Mouse (Mus musculus): ENCODE results near the gene Fxyd3. TPM values are rescaled to one million over a fixed set of nuclear protein-coding genes. Genes with fewer than 3 reads are reported as not detected.
A peak's percentile ranks its signal among the peaks of the same experiment; 100 is the strongest.

The Fxyd3 gene
- 0.52 and 1.1 TPM in 2 replicates for polyA plus RNA-seq (2015; fragmentation: Nextera tagmentation; extraction: Ambion mirVana)

- Histone ChIP-seq H3K4me3 (replicated peaks) (no peak within 1 kb of the TSS), H3K36me3 (no peaks in the 10 kb centered on the region), H3K9me3 (replicated peaks) (no peaks in the 10 kb centered on the region), H3K4me2 (no peak within 1 kb of the TSS), H3K27me3 (no peaks in the 10 kb centered on the region), H3K27ac (no peak within 1 kb of the TSS), H3K4me1 (replicated peaks) (0 out of 2 replicates have a peak, but pooled peaks cover 2% of the 10 kb centered on the region), H3K9ac (no peak within 1 kb of the TSS)
- DNase-seq (no peak), ATAC-seq (ENCODE audit: low read depth) (no peak)
- 32% methylated on average over 5 of the region's 5 CpGs for WGBS (ENCODE audit: insufficient replicate concordance)
Observed at GRCm38 (mm10) chr7:31076492-31076891, at the start of gene Fxyd3. Gene Fxyd3 (minus strand): TSS chr7:31076704.

GRCm38 (mm10) chr7:31125116-31125515 is 48.6 kb upstream of the Fxyd3 start:
- ATAC-seq (ENCODE audit: low read depth) (no peak), DNase-seq (no peak)
- 58% methylated on average over 13 of the region's 13 CpGs for WGBS (ENCODE audit: insufficient replicate concordance)
- peaks cover 45% of the 10 kb centered on the region for H3K27me3 ChIP-seq
- peaks cover 11% of the 10 kb centered on the region for H3K4me1 ChIP-seq (replicated peaks)
- no peak overlapping the region for H3K9ac ChIP-seq
- H3K27ac ChIP-seq: no peak overlapping the region
- no peaks in the 10 kb centered on the region for H3K9me3 ChIP-seq (replicated peaks)
- no peak overlapping the region for H3K4me3 ChIP-seq (replicated peaks)
- peaks cover 14% of the 10 kb centered on the region for H3K36me3 ChIP-seq
- H3K4me2 ChIP-seq: no peak overlapping the region

GRCm38 (mm10) chr7:31124381-31124780 is 47.9 kb upstream of the Fxyd3 start:
- WGBS (ENCODE audit: insufficient replicate concordance): 62% methylated on average over 5 of the region's 5 CpGs
- DNase-seq (no peak), ATAC-seq (ENCODE audit: low read depth) (no peak)
- Histone ChIP-seq H3K27ac (no peak overlapping the region), H3K9me3 (replicated peaks) (no peaks in the 10 kb centered on the region), H3K4me1 (replicated peaks) (peaks cover 11% of the 10 kb centered on the region), H3K4me3 (replicated peaks) (no peak overlapping the region), H3K36me3 (peaks cover 6% of the 10 kb centered on the region), H3K9ac (no peak overlapping the region), H3K27me3 (peaks cover 45% of the 10 kb centered on the region), H3K4me2 (no peak overlapping the region)

- Histone ChIP-seq H3K27me3 (peaks cover 44% of the 10 kb centered on the region), H3K36me3 (no peaks in the 10 kb centered on the region), H3K27ac (no peak overlapping the region), H3K9ac (no peak overlapping the region), H3K4me1 (replicated peaks) (peaks cover 11% of the 10 kb centered on the region), H3K4me2 (no peak overlapping the region), H3K4me3 (replicated peaks) (no peak overlapping the region), H3K9me3 (replicated peaks) (no peaks in the 10 kb centered on the region)
- WGBS (ENCODE audit: insufficient replicate concordance): 64% methylated on average over 3 of the region's 3 CpGs
- ATAC-seq (ENCODE audit: low read depth) (no peak), DNase-seq (no peak)
Observed at GRCm38 (mm10) chr7:31123697-31124096, 47.2 kb upstream of the Fxyd3 start.

GRCm38 (mm10) chr7:31122641-31123631 is 46.4 kb upstream of the Fxyd3 start:
- Histone ChIP-seq H3K9ac (no peak overlapping the region), H3K36me3 (no peaks in the 10 kb centered on the region), H3K4me2 (no peak overlapping the region), H3K27ac (no peak overlapping the region), H3K27me3 (peaks cover 36% of the 10 kb centered on the region), H3K4me3 (replicated peaks) (no peak overlapping the region), H3K4me1 (replicated peaks) (peaks cover 11% of the 10 kb centered on the region), H3K9me3 (replicated peaks) (no peaks in the 10 kb centered on the region)
- WGBS (ENCODE audit: insufficient replicate concordance): 65% methylated on average over 16 of the region's 16 CpGs
- ATAC-seq (ENCODE audit: low read depth) (no peak), DNase-seq (no peak)

- no peaks in the 10 kb centered on the region for H3K9me3 ChIP-seq (replicated peaks)
- H3K9ac ChIP-seq: no peak overlapping the region
- DNase-seq (no peak), ATAC-seq (ENCODE audit: low read depth) (no peak)
- H3K4me2 ChIP-seq: no peak overlapping the region
- no peak overlapping the region for H3K27ac ChIP-seq
- peaks cover 22% of the 10 kb centered on the region for H3K4me1 ChIP-seq (replicated peaks)
- 69% methylated on average over 5 of the region's 5 CpGs for WGBS (ENCODE audit: insufficient replicate concordance)
- no peak overlapping the region for H3K4me3 ChIP-seq (replicated peaks)
- H3K36me3 ChIP-seq: no peaks in the 10 kb centered on the region
- H3K27me3 ChIP-seq: peaks cover 3% of the 10 kb centered on the region; the same call in 1 of the 2 replicates
Observed at GRCm38 (mm10) chr7:31119556-31119955, 43.1 kb upstream of the Fxyd3 start.

- no peak for DNase-seq
- 66% methylated on average over 7 of the region's 7 CpGs for WGBS (ENCODE audit: insufficient replicate concordance)
- H3K4me1 ChIP-seq (replicated peaks): peaks cover 22% of the 10 kb centered on the region
Observed at GRCm38 (mm10) chr7:31118486-31118885, 42.0 kb upstream of the Fxyd3 start.

GRCm38 (mm10) chr7:31117465-31117864 is 41.0 kb upstream of the Fxyd3 start:
- ATAC-seq (ENCODE audit: low read depth) (no peak), DNase-seq (no peak)
- Histone ChIP-seq H3K27ac (no peak overlapping the region), H3K27me3 (no peaks in the 10 kb centered on the region), H3K36me3 (no peaks in the 10 kb centered on the region), H3K4me3 (replicated peaks) (no peak overlapping the region), H3K4me1 (replicated peaks) (peaks cover 31% of the 10 kb centered on the region), H3K4me2 (no peak overlapping the region), H3K9ac (no peak overlapping the region), H3K9me3 (replicated peaks) (no peaks in the 10 kb centered on the region)
- 74% methylated on average over 11 of the region's 11 CpGs for WGBS (ENCODE audit: insufficient replicate concordance)

More at GRCm38 (mm10) chr7:31118486-31118885, 42.0 kb upstream of the Fxyd3 start:
- ATAC-seq (ENCODE audit: low read depth): no peak
- no peaks in the 10 kb centered on the region for H3K9me3 ChIP-seq (replicated peaks)
- no peak overlapping the region for H3K4me2 ChIP-seq
- H3K4me3 ChIP-seq (replicated peaks): no peak overlapping the region
- no peak overlapping the region for H3K27ac ChIP-seq
- H3K9ac ChIP-seq: no peak overlapping the region
- H3K27me3 ChIP-seq: no peaks in the 10 kb centered on the region
- no peaks in the 10 kb centered on the region for H3K36me3 ChIP-seq

GRCm38 (mm10) chr7:31116721-31117145 is 40.2 kb upstream of the Fxyd3 start:
- H3K4me2 ChIP-seq: 0 out of 2 replicates have a peak overlapping the region, but pooled peaks have one; percentile 3
- H3K36me3 ChIP-seq: no peaks in the 10 kb centered on the region
- no peak overlapping the region for H3K9ac ChIP-seq
- H3K27me3 ChIP-seq: no peaks in the 10 kb centered on the region
- peak overlapping the region; percentile 86 for H3K27ac ChIP-seq
- no peaks in the 10 kb centered on the region for H3K9me3 ChIP-seq (replicated peaks)
- ATAC-seq (ENCODE audit: low read depth) (no peak), DNase-seq (no peak)
- no peak overlapping the region for H3K4me3 ChIP-seq (replicated peaks)
- WGBS (ENCODE audit: insufficient replicate concordance): 48% methylated on average over 16 of the region's 16 CpGs
- H3K4me1 ChIP-seq (replicated peaks): peaks cover 36% of the 10 kb centered on the region

- ATAC-seq (ENCODE audit: low read depth) (peak; percentile 78), DNase-seq (peak; percentile 25)
- Histone ChIP-seq H3K4me3 (replicated peaks) (peak overlapping the region; percentile 43; the same call in 1 of the 2 replicates), H3K9ac (peak overlapping the region; percentile 43; the same call in 1 of the 2 replicates), H3K27ac (peak overlapping the region; percentile 86), H3K4me2 (peak overlapping the region; percentile 43), H3K9me3 (replicated peaks) (no peaks in the 10 kb centered on the region), H3K4me1 (replicated peaks) (peaks cover 46% of the 10 kb centered on the region), H3K36me3 (no peaks in the 10 kb centered on the region), H3K27me3 (no peaks in the 10 kb centered on the region)
- WGBS (ENCODE audit: insufficient replicate concordance): 7% methylated on average over 17 of the region's 17 CpGs
Observed at GRCm38 (mm10) chr7:31115587-31116043, 39.1 kb upstream of the Fxyd3 start.

- Histone ChIP-seq H3K27ac (peak within 1 kb of the TSS; percentile 86), H3K4me1 (replicated peaks) (peaks cover 46% of the 10 kb centered on the region), H3K9me3 (replicated peaks) (no peaks in the 10 kb centered on the region), H3K27me3 (no peaks in the 10 kb centered on the region), H3K9ac (peak within 1 kb of the TSS; percentile 43), H3K36me3 (no peaks in the 10 kb centered on the region), H3K4me2 (peak within 1 kb of the TSS; percentile 43), H3K4me3 (replicated peaks) (peak within 1 kb of the TSS; percentile 43)
- DNase-seq (no peak), ATAC-seq (ENCODE audit: low read depth) (peak; percentile 71)
- WGBS (ENCODE audit: insufficient replicate concordance): 16% methylated on average over 15 of the region's 15 CpGs
Observed at GRCm38 (mm10) chr7:31115182-31115581, 38.7 kb upstream of the Fxyd3 start, which contains the start of gene Hpn. Gene Hpn (minus strand): TSS chr7:31115290.
